Mouse (Mus musculus): Measurements from ENCODE around the gene Ccdc62. TPM values are rescaled to one million over a fixed set of nuclear protein-coding genes. Genes with fewer than 3 reads are reported as not detected.

The Ccdc62 gene
- total and polyA plus RNA-seq, 3 experiments: 7.5 to 13.4 TPM; not detected in 1

DNA sequence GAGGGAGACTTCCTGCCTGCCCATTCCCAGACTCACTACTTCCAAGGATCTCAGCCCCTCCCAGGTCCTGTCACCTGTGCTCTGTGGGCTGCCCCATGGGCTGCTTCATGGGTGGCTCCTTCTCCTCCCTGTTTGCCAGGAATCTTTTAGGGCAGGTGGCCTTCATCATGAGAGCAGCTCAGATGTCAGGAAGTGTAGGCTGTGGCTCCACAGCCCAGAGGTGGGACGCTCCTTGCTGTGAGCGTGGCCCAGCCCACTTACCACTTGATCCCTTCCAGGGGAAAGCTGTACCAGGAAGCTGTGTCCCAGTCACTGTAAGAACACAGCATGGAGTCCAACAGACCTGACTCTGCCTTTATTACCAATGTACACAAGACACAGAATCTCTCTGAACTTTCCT, 56.4 kb downstream of the Ccdc62 start:
- Histone ChIP-seq H3K4me3 (ENCODE audit: control insufficient read depth in 1 of 2, insufficient read depth in 1 of 2, low read depth in 2 of 2, low read length in 2 of 2) (no peak overlapping the region), H3K36me3 (ENCODE audit: control insufficient read depth in 1 of 2, insufficient read depth in 2 of 2, low read length in 2 of 2) (no peaks in the 10 kb centered on the region), H3K9me3 (replicated peaks; ENCODE audit: insufficient read depth, low read length) (no peaks in the 10 kb centered on the region), H3K9ac (ENCODE audit: control insufficient read depth, low read depth, low read length, poor library complexity, severe bottlenecking) (no peak overlapping the region), H3K27ac (ENCODE audit: control insufficient read depth, low read depth, low read length) (no peak overlapping the region), H3K79me2 (ENCODE audit: control insufficient read depth, insufficient read depth, low read length, poor library complexity) (no peaks in the 10 kb centered on the region; the same call in 1 of the 2 replicates), H3K4me1 (ENCODE audit: control insufficient read depth in 1 of 2, insufficient read depth in 2 of 2, low read length in 2 of 2) (no peaks in the 10 kb centered on the region), H3K27me3 (ENCODE audit: control insufficient read depth in 1 of 2, insufficient read depth in 2 of 2, low read length in 2 of 2) (no peaks in the 10 kb centered on the region)
- DNase-seq (ENCODE audit: low read depth, low spot score): no peak
- TF ChIP-seq GABPA (IDR thresholded peaks at IDR 0.05; ENCODE audit: low read depth, low read length) (no peak), SMC3 (IDR thresholded peaks at IDR 0.05; ENCODE audit: low read depth, low read length) (no peak), KAT2A (conservative IDR thresholded peaks at IDR 0.05; ENCODE audit: low read depth, low read length) (no peak), MAZ (IDR thresholded peaks at IDR 0.05; ENCODE audit: low read depth, low read length) (no peak), ETS1 (IDR thresholded peaks at IDR 0.05; ENCODE audit: low read depth, low read length) (no peak), MEF2A (IDR thresholded peaks at IDR 0.05; ENCODE audit: extremely low read depth, insufficient replicate concordance, low read depth, low read length, poor library complexity, severe bottlenecking) (no peak), MAX (IDR thresholded peaks at IDR 0.05; ENCODE audit: low read length) (no peak), BHLHE40 (IDR thresholded peaks at IDR 0.05; ENCODE audit: borderline replicate concordance, low read depth, low read length) (no peak), TBP (IDR thresholded peaks at IDR 0.05; ENCODE audit: low read depth, low read length) (no peak), MXI1 (IDR thresholded peaks at IDR 0.05; ENCODE audit: low read depth, low read length) (no peak), CTCF (IDR thresholded peaks at IDR 0.05 in 2 of 3, conservative IDR thresholded peaks at IDR 0.05 in 1 of 3; ENCODE audit: control insufficient read depth in 1 of 3, insufficient read depth in 1 of 3, low read depth in 2 of 3, low read length in 3 of 3, poor library complexity in 1 of 3, severe bottlenecking in 1 of 3) (no peak), ZC3H11A (IDR thresholded peaks at IDR 0.05; ENCODE audit: low read depth, low read length) (no peak)

GRCm38 (mm10) chr5:123987511-123987910, 57.0 kb downstream of the Ccdc62 start:
- H3K9ac ChIP-seq (ENCODE audit: control insufficient read depth, low read depth, low read length, poor library complexity, severe bottlenecking): no peak overlapping the region
- TF ChIP-seq CHD1 (IDR thresholded peaks at IDR 0.05; ENCODE audit: low read depth, low read length) (no peak), ZKSCAN1 (IDR thresholded peaks at IDR 0.05; ENCODE audit: low read depth, low read length) (no peak), JUND (IDR thresholded peaks at IDR 0.05; ENCODE audit: low read depth, low read length) (no peak), CTCF (IDR thresholded peaks at IDR 0.05 in 2 of 3, conservative IDR thresholded peaks at IDR 0.05 in 1 of 3; ENCODE audit: control insufficient read depth in 1 of 3, insufficient read depth in 1 of 3, low read depth in 2 of 3, low read length in 3 of 3, poor library complexity in 1 of 3, severe bottlenecking in 1 of 3) (no peak), RAD21 (IDR thresholded peaks at IDR 0.05; ENCODE audit: low read depth, low read length) (no peak), POLR2A (IDR thresholded peaks at IDR 0.05; ENCODE audit: control insufficient read depth in 1 of 2, insufficient read depth in 1 of 2, low read depth in 1 of 2, low read length in 2 of 2, poor library complexity in 1 of 2) (no peak), ZNF384 (IDR thresholded peaks at IDR 0.05; ENCODE audit: low read depth, low read length) (no peak)
- H3K9me3 ChIP-seq (replicated peaks; ENCODE audit: insufficient read depth, low read length): no peaks in the 10 kb centered on the region
- H3K79me2 ChIP-seq (ENCODE audit: control insufficient read depth, insufficient read depth, low read length, poor library complexity): no peaks in the 10 kb centered on the region; the same call in 1 of the 2 replicates
- H3K4me1 ChIP-seq (ENCODE audit: control insufficient read depth in 1 of 2, insufficient read depth in 2 of 2, low read length in 2 of 2): no peaks in the 10 kb centered on the region
- no peak for DNase-seq (ENCODE audit: low read depth, low spot score)
- H3K27ac ChIP-seq (ENCODE audit: control insufficient read depth, low read depth, low read length): no peak overlapping the region
- no peaks in the 10 kb centered on the region for H3K27me3 ChIP-seq (ENCODE audit: control insufficient read depth in 1 of 2, insufficient read depth in 2 of 2, low read length in 2 of 2)
- H3K4me3 ChIP-seq (ENCODE audit: control insufficient read depth in 1 of 2, insufficient read depth in 1 of 2, low read depth in 2 of 2, low read length in 2 of 2): no peak overlapping the region
- no peaks in the 10 kb centered on the region for H3K36me3 ChIP-seq (ENCODE audit: control insufficient read depth in 1 of 2, insufficient read depth in 2 of 2, low read length in 2 of 2)

All from MEL (cell line).